Mouse (Mus musculus) monocyte, adult 5-6 weeks (primary cell): ENCODE data around the gene Lrrc49. TPM values are rescaled to one million over a fixed set of nuclear protein-coding genes. Genes with fewer than 3 reads are reported as not detected.

Experiments used
- ATAC-seq: fragments of 153-309, 156-312 bp; replicated peaks from 2 replicates; pipeline ENCODE4 v1.8.0; 2017; ENCODE audit warnings: mild to moderate bottlenecking; ENCODE audit not compliant: low TSS enrichment, insufficient number of reproducible peaks, severe bottlenecking, poor library complexity, low FRiP score
- total RNA-seq: library from RNA; stranded (forward); fragments of 200-1000, 200-491, 200-594 nt; gene quantifications from 3 replicates; pipeline ENCODE4 v1.2.3, GENCODE M21; 2017

The Lrrc49 gene
- total RNA-seq, 1 experiment from 2014 or later: 0.86 TPM

DNA sequence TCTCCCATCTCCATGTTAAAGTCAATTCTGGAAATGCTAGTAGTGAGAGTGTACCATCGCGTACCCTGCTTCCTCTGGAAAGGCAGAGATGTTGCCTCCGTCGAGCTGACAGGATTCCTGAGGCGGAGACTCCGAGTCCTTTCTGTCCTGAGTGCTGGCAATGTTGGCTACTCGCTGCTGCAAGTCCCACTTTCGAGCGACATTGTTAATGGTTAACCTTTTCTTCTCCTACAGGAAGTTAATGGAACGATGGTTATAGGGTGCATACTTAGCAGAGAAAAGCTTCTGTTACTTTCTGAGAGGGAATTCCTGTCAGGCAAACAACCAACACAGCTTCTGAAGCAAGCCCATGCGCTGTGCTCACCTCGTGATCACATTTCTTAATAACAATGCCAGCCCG lies 77.8 kb downstream of the Lrrc49 start:
- ATAC-seq: no peak

DNA sequence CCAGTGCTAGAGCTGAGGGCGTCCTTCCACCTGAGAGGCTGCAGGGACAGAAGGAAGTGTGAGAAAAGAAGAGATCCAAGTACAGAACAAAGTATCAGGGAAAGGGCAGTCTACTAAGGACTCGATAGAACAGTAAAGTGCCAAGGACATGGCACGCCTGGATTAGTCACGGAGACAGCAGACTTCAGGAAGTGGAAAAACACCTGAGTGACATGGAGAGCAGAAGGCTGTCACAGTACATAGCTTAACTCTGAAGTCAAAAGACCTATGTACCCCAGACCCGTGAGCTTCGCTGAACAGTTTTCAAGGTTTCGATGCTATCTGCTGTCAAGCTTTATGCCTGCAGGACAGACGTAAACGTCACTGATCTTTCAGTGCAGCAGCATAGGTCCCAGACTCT lies 79.1 kb downstream of the Lrrc49 start:
- ATAC-seq: no peak

DNA sequence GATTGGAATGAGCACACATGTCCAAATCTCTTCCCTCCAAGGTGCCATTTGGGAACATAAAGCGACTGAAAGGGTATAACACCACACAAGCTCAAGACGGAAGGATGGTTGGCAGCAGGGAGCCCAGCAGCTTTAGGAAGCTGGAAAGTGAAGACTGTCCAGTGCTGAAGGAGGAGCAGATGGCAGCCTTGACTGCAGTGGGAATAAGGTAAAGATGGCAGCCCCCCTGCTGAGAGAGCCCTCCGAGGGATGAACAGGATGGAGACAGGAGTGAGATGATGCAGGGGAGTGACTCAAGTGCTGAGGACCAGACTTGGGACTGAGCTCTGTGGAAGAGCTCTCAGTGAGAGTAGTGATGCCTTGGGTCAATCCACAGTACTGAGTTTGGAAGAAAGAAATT lies 79.9 kb downstream of the Lrrc49 start:
- no peak for ATAC-seq

DNA sequence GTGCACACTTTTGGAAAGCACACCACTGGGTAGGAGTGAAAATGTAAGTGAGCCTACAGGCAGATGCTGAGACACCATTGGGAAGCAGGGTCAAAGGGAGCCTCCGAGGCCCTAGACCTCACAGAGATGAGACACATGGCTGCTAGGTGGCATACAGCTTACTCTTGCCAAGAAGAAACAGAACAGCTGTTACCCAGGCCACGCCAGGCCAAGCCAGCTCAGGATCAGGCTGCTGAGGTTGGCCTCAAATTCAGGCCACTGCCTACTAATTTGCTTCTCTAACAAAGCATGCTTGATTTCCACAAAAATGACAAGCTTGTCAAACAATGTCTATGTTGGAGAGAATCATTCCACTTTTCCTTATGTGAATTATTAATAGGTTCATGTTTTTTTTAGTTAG lies 83.0 kb downstream of the Lrrc49 start:
- no peak for ATAC-seq

DNA sequence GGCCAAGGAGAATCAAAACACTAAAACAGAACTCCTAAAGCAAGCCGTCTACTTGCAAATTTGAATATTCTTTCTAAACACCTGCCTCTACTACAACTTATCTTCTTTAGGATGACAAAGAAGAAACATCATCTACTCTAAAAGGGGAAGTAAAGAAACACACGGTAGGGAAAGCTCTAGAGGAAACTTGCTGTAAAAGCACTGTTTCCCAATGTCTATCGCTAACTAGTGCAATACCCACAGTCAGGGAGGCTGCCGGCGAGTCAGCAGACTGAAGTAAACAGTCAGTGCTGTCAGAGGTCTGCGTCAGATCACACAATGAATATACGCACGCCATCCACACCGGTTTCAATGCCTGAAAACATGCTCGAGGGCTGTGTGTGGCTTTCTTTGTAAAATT lies 86.0 kb downstream of the Lrrc49 start:
- no peak for ATAC-seq

DNA sequence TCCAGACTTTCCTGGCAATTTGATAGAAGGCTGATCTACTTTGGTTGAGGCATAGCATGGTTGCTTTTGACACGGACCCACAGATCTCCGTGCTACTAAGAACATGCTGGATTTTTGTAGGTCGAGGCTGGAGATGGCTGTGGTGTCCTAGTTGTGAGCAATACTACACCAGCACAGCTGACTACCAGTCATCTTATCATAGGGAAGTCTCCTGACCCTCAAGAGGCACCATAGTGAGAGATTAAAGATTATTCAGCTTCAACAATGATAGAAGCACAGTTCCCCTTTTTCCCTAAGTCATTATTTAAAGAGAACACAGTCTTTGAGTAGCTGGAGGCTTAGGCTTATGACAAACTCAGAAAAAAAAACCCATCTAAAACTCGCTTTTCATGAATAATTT lies 87.7 kb downstream of the Lrrc49 start:
- no peak for ATAC-seq

DNA sequence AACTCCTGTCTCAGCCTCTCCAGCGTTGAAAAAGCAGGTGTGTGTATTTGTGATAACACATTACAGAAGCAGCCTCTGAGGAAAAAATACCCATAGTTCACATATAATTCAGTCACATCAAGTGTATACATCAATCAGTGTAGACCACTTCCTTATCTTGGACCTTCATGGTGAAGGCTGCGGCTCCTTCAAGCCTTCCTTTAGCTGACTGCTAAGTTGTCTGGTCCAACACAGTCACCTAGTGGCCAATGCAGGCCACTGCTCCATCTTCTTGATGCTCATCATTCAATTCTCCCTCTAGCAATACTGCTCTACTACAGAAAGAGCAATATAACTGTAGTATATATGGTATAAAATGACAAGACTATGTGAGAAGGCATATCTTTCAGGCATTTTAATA lies 88.5 kb downstream of the Lrrc49 start:
- no peak for ATAC-seq

DNA sequence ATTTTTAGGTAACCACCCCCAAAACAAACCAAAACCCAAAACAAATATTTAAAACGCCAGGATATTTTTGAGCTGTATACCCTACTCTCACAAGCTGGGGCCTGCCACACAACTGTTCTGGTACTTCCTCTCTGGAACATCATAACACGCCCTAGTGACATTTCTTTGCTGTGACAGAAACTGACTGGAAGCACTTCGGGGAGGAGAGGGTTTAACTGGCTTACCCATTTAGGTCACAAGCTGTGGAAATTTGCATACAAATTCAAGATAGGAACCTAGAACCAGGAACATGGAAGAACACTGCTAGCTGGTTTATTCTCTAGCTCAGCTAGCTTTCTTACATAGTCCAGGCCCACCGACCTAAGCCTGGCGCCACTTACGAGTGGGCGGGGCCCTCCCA lies 92.6 kb downstream of the Lrrc49 start:
- no peak for ATAC-seq

DNA sequence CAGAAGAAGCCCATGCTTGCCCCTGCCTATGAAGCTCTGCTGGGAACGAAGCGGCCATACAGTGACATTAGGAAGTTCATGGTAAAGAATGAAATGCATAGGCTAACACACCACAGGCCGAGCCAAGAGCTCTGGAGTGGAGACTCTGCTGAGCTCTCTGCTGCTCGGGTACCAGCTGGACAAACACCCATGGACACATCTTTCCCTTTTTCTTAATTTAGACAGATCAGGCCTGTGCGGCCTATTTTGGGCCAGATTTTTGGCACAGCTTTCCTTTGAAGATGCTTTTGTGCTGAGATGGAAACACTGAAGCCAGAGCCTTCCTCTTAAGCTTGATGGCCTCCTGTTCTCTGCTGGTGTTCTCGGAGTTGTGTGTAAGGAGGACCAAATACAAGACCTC lies 95.0 kb downstream of the Lrrc49 start:
- ATAC-seq: no peak

DNA sequence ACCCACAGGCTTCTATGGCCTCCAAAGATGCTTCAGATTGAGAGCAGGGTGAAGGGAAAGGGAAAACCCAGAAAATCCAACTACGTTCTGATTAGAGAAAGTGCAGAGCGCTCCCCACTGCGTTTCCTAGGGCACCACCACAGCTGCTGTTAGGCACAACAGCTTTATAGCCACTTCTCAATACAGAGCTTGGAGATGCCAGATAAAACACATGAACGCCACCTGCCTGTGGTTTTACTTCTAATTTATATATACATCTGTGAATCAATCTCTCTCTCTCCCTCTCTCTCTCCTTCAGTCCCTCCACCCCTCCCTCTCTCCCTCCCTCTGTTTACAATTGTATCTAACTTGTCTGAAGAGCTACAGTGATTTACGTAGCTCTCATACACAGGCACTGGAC lies 95.6 kb downstream of the Lrrc49 start:
- no peak for ATAC-seq

DNA sequence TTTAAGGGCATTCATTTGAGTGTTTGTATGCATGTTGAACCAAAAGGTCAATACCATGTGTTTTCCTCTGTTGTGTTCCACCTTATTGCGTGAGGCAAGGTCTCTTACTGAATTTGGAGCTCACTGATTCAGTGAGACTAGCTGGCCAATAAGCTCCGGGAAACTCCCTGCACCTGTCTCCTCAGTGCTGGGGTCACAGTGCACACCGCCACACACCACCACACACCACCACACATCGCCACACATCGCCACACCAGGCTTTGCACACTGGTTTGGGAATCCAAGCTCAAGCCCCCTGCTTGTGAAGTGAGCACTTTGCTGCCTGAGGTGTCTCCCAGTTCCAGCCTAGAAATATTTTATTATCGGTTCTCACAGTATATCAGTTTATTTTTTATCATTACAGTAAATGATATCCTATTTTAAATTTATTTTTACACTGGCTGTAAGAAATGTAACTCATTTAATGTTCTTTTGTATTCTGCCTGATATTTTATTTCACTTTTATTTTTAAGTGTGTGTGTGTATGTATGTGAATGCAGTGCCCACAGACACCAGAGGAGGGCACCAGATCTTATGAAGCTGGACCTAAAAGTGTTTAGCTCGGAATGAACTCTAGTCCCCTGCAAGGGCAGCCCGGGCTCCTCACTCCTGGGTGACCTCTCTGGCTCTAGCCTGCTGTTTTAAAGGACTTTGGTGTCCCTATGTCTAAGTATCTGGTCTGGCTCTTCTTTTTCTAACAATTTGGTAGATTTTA lies 96.9 kb downstream of the Lrrc49 start:
- ATAC-seq: no peak

DNA sequence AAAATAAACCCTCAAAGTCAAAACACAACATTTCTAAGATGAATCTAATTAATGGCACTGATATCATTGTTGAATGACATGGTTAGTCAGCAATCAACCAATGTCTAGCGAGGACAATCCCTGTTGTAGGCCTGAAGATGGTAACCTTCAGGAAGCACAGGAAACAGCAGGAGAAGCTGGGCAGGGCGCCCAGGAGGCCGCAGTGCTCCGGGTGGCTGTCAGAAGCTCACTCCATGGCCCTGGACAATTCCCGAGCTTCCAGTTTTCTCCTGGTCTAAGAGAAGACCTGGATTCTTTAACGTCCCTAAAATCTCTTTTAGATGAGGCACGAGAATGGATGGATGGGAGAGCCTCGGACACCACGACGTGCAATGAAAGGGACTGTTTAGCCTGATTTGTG lies 99.0 kb downstream of the Lrrc49 start:
- no peak for ATAC-seq

DNA sequence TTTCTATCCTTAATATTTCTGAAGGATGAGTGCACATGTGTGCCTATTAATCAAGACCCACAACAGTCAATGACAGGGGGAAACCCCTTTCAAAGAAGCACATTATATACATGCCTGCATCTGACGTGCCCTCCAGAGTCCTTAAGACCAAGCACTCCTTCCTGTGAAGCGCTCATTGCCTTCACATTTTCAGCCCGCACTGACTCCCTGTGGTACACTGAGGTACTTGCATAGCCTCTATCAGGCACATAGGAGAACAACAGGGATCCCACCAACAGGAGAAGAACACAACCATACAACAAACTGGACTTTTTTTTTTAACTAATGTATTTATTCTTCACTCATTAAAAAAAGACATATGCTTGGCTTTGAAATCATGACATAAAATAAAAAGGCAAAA lies 101.0 kb downstream of the Lrrc49 start:
- no peak for ATAC-seq

DNA sequence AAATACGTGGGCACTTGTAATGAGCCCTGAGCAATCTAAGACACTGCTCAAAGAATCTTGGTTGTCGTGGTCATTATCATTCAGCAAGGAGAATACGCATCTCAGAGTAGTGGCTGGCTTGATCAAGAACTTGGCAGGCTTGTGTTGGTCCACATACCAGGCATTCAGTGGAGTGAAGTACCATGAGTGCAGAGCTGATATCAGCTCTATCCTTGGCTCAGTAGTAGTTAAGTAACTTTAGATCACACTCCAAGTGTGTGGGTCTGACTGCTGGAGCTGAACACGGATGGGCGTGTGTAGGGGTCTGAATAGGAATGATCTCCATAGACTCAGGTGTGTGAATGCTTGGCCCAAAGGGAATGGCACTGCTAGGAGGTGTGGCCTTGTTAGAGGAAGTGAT lies 102.8 kb downstream of the Lrrc49 start:
- no peak for ATAC-seq

DNA sequence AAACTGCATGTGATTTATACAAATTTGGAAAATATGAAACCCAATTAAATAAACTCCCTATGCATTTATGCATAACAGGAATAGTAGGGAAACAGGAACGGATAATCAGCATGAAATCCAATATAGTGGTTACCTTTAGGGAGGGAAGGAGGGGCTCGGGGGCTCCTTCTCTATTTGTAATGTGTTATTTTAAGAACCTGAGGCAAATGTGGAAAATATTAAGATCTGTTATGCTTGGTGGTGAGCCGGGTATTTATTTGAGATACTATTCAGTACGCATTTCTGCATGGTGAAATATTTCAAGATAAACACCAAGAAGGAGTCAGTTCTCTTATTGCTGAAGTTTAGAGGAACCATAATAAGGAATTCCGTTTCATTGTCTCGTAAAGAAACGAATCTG lies 105.4 kb downstream of the Lrrc49 start:
- no peak for ATAC-seq

DNA sequence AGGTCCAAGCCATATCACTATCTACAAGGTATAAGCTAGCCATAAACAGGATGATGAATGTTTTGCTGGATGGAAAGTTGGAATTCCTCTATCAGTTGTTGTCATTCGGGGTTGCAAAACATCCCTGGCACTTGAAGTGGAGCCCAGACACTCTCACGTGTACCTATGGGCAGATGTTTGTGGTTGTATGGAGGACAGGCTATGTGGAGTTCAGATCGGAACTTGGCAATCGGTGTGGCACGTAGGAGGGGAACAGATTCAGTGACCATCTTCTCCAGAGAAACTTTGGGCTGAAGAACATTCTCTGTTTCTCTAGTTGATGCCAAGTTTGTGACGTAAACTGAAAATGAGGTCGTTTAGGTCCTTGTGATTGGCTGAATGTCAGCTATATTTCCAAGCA lies 114.9 kb downstream of the Lrrc49 start:
- no peak for ATAC-seq

DNA sequence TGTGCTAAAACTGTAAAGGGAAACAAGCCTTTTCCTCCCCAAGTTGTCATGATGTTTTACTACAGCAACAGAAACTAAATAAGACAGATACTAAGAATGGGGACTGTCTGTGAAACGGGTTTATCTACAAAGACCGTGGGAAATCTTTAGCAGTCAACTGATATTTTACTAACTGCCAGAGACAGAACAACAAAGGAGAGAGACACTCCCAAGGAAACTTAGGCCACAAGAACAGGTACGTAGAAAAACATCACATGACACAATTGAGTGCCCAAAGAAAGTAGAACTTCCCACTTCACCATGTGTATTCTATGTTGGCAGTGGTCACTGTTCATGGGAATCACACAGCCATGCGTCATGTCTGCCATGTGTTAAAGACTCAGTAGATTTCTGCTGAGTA lies 116.2 kb downstream of the Lrrc49 start:
- no peak for ATAC-seq

DNA sequence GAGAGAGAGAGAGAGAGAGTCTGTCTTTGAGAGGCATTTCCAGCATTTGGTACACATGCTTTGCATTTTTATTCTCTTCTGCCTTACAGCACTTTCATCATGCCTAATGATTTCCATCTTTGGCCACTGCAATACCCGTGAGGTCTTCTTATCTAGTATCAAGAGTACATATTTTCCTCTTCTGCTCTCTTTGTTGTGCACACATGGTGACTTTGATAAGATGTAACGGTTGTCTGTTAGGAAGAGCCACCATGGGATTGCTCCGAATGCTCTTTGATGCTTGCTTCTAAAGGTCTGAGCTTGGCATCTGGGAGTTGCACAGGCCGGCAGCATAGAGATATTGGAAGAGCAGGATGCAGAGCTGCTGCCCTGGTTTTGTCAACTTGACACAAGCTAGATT lies 116.9 kb downstream of the Lrrc49 start:
- no peak for ATAC-seq

DNA sequence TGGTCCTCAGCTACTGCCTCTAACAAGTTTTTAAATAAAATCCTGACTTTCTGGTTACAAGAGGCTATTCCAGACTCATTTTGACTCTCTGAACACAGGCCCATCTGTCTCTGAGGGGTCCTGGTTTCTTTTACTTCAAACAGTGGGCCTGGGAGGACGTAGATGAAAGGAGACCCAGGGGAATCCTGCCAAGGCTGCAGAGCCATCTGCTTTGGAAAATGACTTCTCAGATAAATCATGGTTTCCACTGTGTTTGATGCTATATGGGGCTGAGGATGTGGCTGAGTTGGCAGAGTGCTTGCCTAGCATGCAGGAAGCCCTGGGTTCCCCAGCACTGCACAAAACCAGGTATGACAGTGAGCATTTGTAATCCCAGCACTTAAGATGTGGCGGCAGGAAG lies 118.6 kb downstream of the Lrrc49 start:
- ATAC-seq: no peak

DNA sequence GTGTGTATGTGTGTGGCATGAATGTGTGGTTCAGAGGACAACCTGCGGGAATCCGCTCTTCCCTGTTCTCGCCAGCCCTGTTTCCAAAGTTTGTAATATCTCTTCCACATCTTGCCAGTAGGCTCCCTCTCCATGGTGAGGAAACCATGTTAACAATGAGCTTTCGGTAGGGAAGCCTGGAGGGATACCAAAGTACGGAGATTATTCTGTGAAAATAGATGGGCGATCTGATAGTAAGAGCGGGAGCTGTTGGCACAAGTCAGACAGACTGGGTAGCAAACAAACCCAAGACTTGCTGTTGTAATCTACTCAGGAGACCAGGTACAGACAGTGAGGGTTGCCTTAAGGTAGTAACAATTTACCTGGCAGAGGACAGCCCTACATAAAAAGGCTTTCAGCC lies 124.1 kb downstream of the Lrrc49 start:
- ATAC-seq: no peak
